Mouse (Mus musculus): Measurements from ENCODE around the gene Rnf40. TPM values are rescaled to one million over a fixed set of nuclear protein-coding genes. Genes with fewer than 3 reads are reported as not detected.
"Not testable (repeated sequence)": the region's sequence is repeated elsewhere in the genome, so short reads cannot be mapped to it uniquely, and the experiment has no call there.

Rnf40 gene
- polyA plus RNA-seq, 1 experiment from 2014 or later: 51.1 TPM

DNA sequence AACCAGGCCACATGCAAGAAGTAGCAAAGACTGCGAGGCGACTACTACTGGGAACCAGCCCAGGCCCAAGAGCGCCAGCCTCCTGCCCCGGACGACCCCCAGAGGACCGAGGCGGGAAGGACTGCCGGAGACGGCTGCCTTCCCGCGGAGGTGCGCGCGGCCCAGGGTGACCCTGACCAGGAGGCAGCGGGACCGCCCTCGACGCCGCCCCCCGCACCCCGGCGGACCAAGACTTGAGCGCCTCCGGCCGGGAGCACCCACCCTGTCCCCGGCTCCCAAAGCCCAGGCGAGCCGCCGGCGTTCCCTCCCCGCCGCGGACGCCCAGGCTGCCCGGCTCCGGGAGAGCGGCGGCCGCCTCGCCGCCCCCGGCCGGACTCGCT is 25.9 kb downstream of the Rnf40 start:
- Histone ChIP-seq H3K36me3 (ENCODE audit: control insufficient read depth, insufficient read depth, low read length) (peaks cover 33% of the 10 kb centered on the region), H3K9me3 (ENCODE audit: control insufficient read depth, low read length) (peaks cover 10% of the 10 kb centered on the region), H3K27ac (ENCODE audit: low read length) (peak overlapping the region; percentile 88), H3K4me2 (ENCODE audit: low read depth, low read length) (peak overlapping the region; percentile 89), H3K27me3 (ENCODE audit: control insufficient read depth, insufficient read depth, low read depth, low read length) (no peaks in the 10 kb centered on the region), H3K4me1 (replicated peaks; ENCODE audit: control insufficient read depth, insufficient read depth, low read length) (peaks cover 15% of the 10 kb centered on the region), H3K9ac (ENCODE audit: low read length) (peak overlapping the region; percentile 99), H3K4me3 (ENCODE audit: low read length) (peak overlapping the region; percentile 100)
- WGBS: 0% methylated on average over 32 of the region's 44 CpGs
- peak; percentile 66 for ATAC-seq (ENCODE audit: low read depth)

DNA sequence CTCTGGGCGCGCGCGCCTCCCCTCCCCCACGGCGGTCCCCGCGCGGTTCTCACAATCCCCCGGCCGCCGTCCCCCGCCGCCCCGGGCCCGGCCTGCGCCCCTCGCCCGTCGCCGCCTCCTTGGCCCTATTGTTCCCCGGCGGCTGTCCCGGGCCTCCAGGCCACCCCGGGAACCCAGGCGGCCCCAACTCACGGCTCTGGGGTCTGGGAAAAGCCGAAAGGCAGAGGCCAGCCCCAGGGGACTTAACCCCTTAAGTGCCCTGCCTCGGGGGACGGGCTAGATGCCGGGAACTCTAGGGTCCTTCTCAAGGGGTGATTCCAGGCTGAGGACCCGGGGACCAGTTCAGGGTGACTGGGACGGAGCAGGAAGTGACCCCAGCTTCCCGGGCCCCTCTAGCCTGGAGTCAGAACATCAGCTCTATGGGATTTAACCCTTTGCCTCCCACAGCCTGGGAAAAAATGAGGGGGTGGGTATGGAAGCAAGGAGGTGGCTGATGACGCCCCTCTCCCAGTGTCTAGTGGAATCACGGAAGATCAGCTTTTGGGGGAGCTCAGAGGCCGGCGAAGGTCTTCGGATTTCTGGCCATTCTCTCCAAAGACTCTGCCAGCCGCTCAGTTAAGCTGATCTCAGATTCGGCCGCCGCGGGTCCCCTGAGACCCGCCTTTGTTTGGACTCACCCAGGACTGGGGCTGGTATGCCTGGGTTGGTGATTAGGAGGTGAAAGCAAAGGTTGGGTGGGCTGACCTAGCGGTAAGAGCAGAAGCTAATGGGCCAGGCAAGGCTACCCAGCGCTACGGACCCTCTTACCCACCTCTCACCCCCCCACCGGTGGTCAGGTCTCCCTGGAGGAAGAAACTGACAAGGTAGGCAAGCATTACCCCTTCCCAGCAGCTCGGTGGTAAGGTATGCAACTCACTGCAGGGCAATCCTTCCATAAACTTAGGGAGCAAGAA is 26.6 kb downstream of the Rnf40 start, which contains the start of gene Zfp629:
Zfp629 (minus strand) TSS at position 907 of the 953 bp plus-strand sequence.
- peak; percentile 94 for ATAC-seq (ENCODE audit: low read depth)
- peak within 1 kb of the TSS; percentile 88 for H3K27ac ChIP-seq (ENCODE audit: low read length)

DNA sequence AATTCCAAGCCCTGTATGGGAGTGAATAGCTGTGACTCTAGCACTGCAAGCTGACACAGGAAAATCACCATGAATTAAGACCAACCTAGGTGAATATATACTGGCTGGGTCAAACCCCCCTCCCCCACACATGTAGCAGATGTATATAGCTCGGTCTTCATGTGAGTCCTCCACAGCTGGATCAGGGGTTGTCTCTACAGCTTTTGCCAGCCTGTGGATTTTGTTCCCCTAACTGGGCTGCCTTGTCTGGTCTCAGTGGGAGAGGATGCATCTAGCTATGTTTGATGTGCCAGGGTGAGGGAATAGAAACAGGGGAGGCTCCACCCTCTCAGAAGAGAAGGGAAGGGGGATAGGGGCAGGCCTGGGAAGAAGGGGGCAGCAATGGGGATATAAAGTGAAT is 27.8 kb downstream of the Rnf40 start:
- 56% methylated on average over 1 of the region's 1 CpGs for WGBS
- Histone ChIP-seq H3K36me3 (ENCODE audit: control insufficient read depth, insufficient read depth, low read length) (peaks cover 16% of the 10 kb centered on the region), H3K4me3 (ENCODE audit: low read length) (no peak overlapping the region), H3K4me1 (replicated peaks; ENCODE audit: control insufficient read depth, insufficient read depth, low read length) (peaks cover 15% of the 10 kb centered on the region), H3K9ac (ENCODE audit: low read length) (no peak overlapping the region), H3K27ac (ENCODE audit: low read length) (no peak overlapping the region), H3K9me3 (ENCODE audit: control insufficient read depth, low read length) (peaks cover 8% of the 10 kb centered on the region), H3K27me3 (ENCODE audit: control insufficient read depth, insufficient read depth, low read depth, low read length) (no peaks in the 10 kb centered on the region), H3K4me2 (ENCODE audit: low read depth, low read length) (no peak overlapping the region)
- ATAC-seq (ENCODE audit: low read depth): no peak

More for the DNA sequence above, 26.6 kb downstream of the Rnf40 start, which contains the start of gene Zfp629:
- WGBS: 1% methylated on average over 44 of the region's 50 CpGs
- Histone ChIP-seq H3K36me3 (ENCODE audit: control insufficient read depth, insufficient read depth, low read length) (peaks cover 28% of the 10 kb centered on the region), H3K4me3 (ENCODE audit: low read length) (peak within 1 kb of the TSS; percentile 100), H3K4me2 (ENCODE audit: low read depth, low read length) (peak within 1 kb of the TSS; percentile 89), H3K4me1 (replicated peaks; ENCODE audit: control insufficient read depth, insufficient read depth, low read length) (peaks cover 15% of the 10 kb centered on the region), H3K9me3 (ENCODE audit: control insufficient read depth, low read length) (peaks cover 10% of the 10 kb centered on the region), H3K27me3 (ENCODE audit: control insufficient read depth, insufficient read depth, low read depth, low read length) (no peaks in the 10 kb centered on the region), H3K9ac (ENCODE audit: low read length) (peak within 1 kb of the TSS; percentile 99)

DNA sequence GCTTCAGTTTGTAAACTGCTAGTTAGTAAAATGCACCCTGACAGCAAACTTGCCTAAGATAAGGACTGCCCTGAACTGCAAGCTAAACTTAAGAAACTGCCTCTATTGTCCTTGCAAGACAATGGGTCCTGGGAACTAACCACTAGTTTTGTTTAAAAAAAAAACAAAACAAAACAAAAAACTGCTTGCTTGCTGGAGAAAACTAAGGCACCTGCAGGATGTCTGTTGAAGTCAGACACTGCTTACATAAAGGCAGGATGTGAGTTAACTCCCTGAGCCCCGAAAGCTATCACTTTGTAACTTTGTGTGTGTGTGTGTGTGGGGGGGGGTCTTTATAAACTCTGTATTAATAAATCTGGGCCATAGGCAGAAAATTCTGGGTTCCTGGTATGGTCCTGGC is 28.3 kb downstream of the Rnf40 start:
- Histone ChIP-seq H3K9ac (ENCODE audit: low read length) (no peak overlapping the region), H3K4me2 (ENCODE audit: low read depth, low read length) (no peak overlapping the region), H3K4me3 (ENCODE audit: low read length) (no peak overlapping the region), H3K27me3 (ENCODE audit: control insufficient read depth, insufficient read depth, low read depth, low read length) (no peaks in the 10 kb centered on the region), H3K36me3 (ENCODE audit: control insufficient read depth, insufficient read depth, low read length) (peaks cover 10% of the 10 kb centered on the region), H3K4me1 (replicated peaks; ENCODE audit: control insufficient read depth, insufficient read depth, low read length) (peaks cover 15% of the 10 kb centered on the region), H3K9me3 (ENCODE audit: control insufficient read depth, low read length) (peaks cover 4% of the 10 kb centered on the region), H3K27ac (ENCODE audit: low read length) (no peak overlapping the region)
- no peak for ATAC-seq (ENCODE audit: low read depth)
- 39% methylated on average over 1 of the region's 1 CpGs for WGBS

DNA sequence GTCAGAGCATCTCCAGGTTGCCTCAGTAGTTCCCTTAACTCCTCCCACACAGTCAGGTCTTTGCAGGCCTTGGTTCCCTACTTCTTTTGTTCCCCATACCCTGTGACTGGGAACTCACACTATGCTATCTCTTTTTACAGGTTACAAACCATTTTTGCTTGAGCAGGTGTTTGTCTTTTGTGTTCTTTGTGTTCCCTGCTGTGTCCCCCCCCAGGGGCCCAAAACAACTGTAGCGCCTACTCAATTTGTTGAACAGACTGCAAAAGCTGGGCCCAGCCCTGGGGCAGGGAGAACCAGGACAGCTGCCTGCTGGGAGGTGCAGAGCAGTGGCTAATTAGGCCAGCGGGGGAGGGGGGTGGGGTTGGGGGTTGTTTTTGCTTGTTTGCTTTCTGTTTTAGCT is 29.4 kb downstream of the Rnf40 start:
- 47% methylated on average over 2 of the region's 2 CpGs for WGBS
- no peaks in the 10 kb centered on the region for H3K9me3 ChIP-seq (ENCODE audit: control insufficient read depth, low read length)
- no peak overlapping the region for H3K27ac ChIP-seq (ENCODE audit: low read length)
- no peaks in the 10 kb centered on the region; the same call in 1 of the 2 replicates for H3K36me3 ChIP-seq (ENCODE audit: control insufficient read depth, insufficient read depth, low read length)
- H3K4me3 ChIP-seq (ENCODE audit: low read length): no peak overlapping the region
- no peak for ATAC-seq (ENCODE audit: low read depth)
- no peaks in the 10 kb centered on the region for H3K27me3 ChIP-seq (ENCODE audit: control insufficient read depth, insufficient read depth, low read depth, low read length)
- no peak overlapping the region for H3K4me2 ChIP-seq (ENCODE audit: low read depth, low read length)
- H3K9ac ChIP-seq (ENCODE audit: low read length): no peak overlapping the region
- H3K4me1 ChIP-seq (replicated peaks; ENCODE audit: control insufficient read depth, insufficient read depth, low read length): peaks cover 15% of the 10 kb centered on the region

DNA sequence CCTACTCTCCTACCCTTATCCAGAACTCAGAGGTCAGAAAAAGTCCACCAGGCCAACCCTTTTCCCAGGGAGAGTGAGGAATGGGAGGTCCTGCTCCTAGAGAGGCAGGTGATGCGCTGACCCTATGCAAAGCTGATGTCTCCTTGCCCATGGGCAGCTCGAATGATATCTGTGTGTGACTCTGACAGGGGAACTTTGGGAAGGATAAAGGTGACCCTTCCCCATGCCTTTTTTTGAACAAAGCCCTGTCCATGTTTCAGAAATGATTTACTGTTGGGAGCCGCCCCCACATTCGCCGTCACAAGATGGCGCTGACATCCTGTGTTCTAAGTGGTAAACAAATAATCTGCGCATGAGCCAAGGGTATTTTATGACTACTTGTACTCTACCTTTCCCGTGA is 29.8 kb downstream of the Rnf40 start:
- WGBS: 84% methylated on average over 7 of the region's 8 CpGs
- ATAC-seq (ENCODE audit: low read depth); H3K4me2 ChIP-seq (ENCODE audit: low read depth, low read length); H3K4me3 ChIP-seq (ENCODE audit: low read length); H3K27me3 ChIP-seq (ENCODE audit: control insufficient read depth, insufficient read depth, low read depth, low read length); H3K9ac ChIP-seq (ENCODE audit: low read length); H3K9me3 ChIP-seq (ENCODE audit: control insufficient read depth, low read length); H3K27ac ChIP-seq (ENCODE audit: low read length); H3K36me3 ChIP-seq (ENCODE audit: control insufficient read depth, insufficient read depth, low read length): not testable (repeated sequence)
- H3K4me1 ChIP-seq (replicated peaks; ENCODE audit: control insufficient read depth, insufficient read depth, low read length): peaks cover 15% of the 10 kb centered on the region

DNA sequence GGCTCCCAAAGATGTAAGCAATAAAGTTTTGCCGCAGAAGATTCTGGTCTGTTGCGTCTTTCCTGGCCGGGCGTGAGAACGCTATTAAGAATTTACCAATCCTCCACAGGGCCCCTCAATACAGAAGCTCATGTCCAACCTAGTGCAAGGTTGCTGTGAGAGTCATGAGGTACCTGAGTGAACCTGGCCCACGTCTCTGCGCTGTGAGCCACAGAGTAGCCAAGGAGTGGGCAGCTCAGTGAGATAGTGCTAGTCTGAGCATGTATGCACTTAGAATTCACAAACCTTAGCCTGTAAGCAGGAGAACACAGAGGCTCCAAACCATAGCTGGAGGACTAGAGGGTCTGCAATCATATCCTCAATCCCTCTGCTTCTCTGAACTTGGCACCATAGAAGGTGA is 37.5 kb downstream of the Rnf40 start:
- Histone ChIP-seq H3K4me3 (ENCODE audit: low read length) (no peak overlapping the region), H3K27me3 (ENCODE audit: control insufficient read depth, insufficient read depth, low read depth, low read length) (no peaks in the 10 kb centered on the region), H3K4me2 (ENCODE audit: low read depth, low read length) (no peak overlapping the region), H3K9ac (ENCODE audit: low read length) (no peak overlapping the region), H3K36me3 (ENCODE audit: control insufficient read depth, insufficient read depth, low read length) (no peaks in the 10 kb centered on the region), H3K9me3 (ENCODE audit: control insufficient read depth, low read length) (no peaks in the 10 kb centered on the region), H3K4me1 (replicated peaks; ENCODE audit: control insufficient read depth, insufficient read depth, low read length) (no peaks in the 10 kb centered on the region), H3K27ac (ENCODE audit: low read length) (no peak overlapping the region)
- no peak for ATAC-seq (ENCODE audit: low read depth)
- WGBS: 94% methylated on average over 7 of the region's 7 CpGs

DNA sequence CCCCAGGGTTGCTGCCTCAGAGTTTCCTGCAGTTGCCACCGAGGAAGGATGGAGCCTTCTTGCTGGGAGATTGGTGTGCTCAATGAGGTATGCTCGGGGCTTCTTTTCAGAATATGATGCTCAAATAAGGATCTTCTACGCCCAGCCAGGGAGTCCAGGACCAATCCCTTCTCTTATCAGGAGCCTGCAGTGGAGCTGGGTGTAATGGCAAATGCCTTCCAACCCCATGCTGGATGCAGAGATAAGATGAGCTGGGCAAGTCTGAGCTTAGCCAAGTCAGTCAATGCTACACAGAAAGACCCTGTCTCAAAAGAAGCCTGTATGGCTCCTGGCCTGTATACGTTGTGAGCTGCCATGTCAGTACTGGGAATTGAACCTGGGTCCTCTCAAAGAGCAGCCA is 37.9 kb downstream of the Rnf40 start:
- Histone ChIP-seq H3K27me3 (ENCODE audit: control insufficient read depth, insufficient read depth, low read depth, low read length) (no peaks in the 10 kb centered on the region), H3K4me1 (replicated peaks; ENCODE audit: control insufficient read depth, insufficient read depth, low read length) (no peaks in the 10 kb centered on the region), H3K4me2 (ENCODE audit: low read depth, low read length) (no peak overlapping the region), H3K9ac (ENCODE audit: low read length) (no peak overlapping the region), H3K27ac (ENCODE audit: low read length) (no peak overlapping the region), H3K4me3 (ENCODE audit: low read length) (no peak overlapping the region), H3K36me3 (ENCODE audit: control insufficient read depth, insufficient read depth, low read length) (no peaks in the 10 kb centered on the region), H3K9me3 (ENCODE audit: control insufficient read depth, low read length) (no peaks in the 10 kb centered on the region)
- WGBS: 88% methylated on average over 4 of the region's 4 CpGs
- no peak for ATAC-seq (ENCODE audit: low read depth)

DNA sequence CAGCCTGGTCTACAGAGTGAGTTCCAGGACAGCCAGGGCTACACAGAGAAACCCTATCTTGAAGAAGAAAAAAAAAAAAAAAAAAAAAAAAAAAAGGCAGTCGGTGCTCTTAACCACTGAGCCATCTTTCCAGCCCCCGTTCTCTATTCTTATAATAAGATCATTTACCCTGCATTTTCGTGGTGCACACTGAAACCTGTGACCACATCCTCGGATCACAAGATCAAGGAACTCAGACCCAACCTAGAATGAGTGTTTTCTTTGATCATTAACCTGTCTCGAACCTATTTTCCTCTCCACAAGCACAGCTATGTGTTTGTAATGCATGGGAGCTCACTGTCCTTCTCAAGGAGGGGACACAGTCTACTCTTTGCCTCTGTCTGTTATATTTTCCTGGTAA is 40.1 kb downstream of the Rnf40 start:
- 75% methylated on average over 5 of the region's 5 CpGs for WGBS
- Histone ChIP-seq H3K9me3 (ENCODE audit: control insufficient read depth, low read length) (no peaks in the 10 kb centered on the region), H3K27me3 (ENCODE audit: control insufficient read depth, insufficient read depth, low read depth, low read length) (no peaks in the 10 kb centered on the region), H3K4me2 (ENCODE audit: low read depth, low read length) (no peak overlapping the region), H3K9ac (ENCODE audit: low read length) (no peak overlapping the region), H3K36me3 (ENCODE audit: control insufficient read depth, insufficient read depth, low read length) (no peaks in the 10 kb centered on the region), H3K4me1 (replicated peaks; ENCODE audit: control insufficient read depth, insufficient read depth, low read length) (no peaks in the 10 kb centered on the region), H3K27ac (ENCODE audit: low read length) (no peak overlapping the region), H3K4me3 (ENCODE audit: low read length) (no peak overlapping the region)
- ATAC-seq (ENCODE audit: low read depth): no peak
